Mouse (Mus musculus): ENCODE results near the gene Smpd4.

DNA sequence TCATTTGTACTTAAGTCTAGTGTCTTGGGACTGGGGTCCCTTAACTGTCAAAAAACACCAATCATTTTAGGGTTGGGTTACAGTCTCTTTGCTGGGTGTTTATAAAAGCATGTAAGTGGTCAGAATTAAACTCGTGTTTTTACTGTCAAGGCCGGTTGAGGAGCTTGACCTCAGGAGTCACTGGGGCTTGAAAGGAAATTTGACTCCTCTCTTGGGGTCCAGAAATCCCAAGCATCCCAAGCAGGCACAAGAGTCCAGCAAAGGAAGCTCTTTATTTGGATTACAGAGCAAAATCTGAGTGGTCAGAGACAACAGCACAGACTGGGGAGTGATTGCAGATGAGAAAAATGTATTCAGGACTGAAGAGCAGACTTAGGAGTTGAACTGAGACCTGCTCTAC, 28.4 kb upstream of the Smpd4 start:
- TF ChIP-seq CTCF (conservative IDR thresholded peaks at IDR 0.05; ENCODE audit: low read length): no peak
- no peak for TF ChIP-seq NANOG (IDR thresholded peaks at IDR 0.05; ENCODE audit: borderline replicate concordance, low read length)
